Mouse (Mus musculus): ENCODE data around the gene Egln1. TPM values are rescaled to one million over a fixed set of nuclear protein-coding genes. Genes with fewer than 3 reads are reported as not detected.

Gene Egln1
- polyA plus RNA-seq, 1 experiment from 2014 or later: 14.4 TPM

DNA sequence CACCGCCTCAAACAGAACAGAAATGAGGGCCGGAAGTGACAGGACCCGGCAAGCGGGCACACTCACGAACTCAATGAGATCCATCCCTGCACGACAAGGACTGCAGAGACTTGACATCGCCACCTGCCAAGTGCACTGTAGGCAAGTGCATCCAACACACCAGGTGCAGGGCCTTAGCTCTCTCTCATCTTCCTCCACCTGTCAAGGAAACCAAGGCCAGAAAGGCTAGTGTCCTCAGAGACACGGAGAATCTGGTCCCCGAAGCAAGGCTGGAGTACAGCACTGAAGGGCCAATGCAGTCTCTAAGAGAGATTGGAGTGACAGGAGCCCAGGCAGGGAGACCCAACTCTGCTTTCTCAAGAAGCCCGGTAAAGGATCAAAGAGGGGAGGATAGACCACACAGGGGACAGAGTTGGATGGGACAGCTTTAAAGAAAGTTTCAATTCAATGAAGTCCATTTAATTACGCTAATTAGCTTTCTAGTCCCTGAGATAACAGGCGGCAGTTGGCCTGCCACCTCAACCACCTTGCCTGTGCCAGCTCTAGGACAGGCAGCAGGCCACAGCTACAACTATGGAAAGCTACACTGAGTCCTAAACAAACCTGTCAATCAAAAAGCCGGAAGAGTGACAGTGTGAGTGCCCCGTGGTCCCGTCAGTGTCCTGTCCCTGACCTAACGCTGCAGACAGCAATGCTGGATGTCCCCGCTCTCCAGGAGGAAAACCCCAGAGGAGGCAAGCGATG, 31.2 kb downstream of the Egln1 start:
- Histone ChIP-seq H3K36me3 (peaks cover 17% of the 10 kb centered on the region), H3K27me3 (replicated peaks) (no peaks in the 10 kb centered on the region), H3K4me1 (replicated peaks) (peaks cover 13% of the 10 kb centered on the region), H3K4me3 (replicated peaks) (no peak overlapping the region), H3K9me3 (no peaks in the 10 kb centered on the region), H3K9ac (no peak overlapping the region), H3K4me2 (replicated peaks) (no peak overlapping the region), H3K27ac (no peak overlapping the region)
- WGBS: 82% methylated on average over 18 of the region's 18 CpGs
- ATAC-seq: no peak

DNA sequence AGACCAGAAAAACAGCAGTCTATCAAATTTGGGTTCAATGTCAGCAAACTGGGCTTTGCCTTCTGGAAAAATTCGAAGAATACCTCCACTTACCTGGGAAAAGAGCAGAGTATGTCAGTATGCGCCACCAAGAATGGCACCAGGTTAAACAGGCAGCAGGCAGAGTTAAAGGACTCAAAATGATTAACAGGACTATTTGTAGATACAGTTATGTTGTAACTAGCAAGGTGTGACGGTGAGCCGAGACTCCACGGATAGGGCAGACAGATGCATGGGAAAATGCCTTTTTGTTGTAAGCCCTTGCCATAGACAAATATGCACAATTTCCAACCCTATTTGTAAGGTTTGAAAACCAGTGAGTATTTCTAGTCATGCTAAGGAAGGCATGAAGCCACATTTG, 35.1 kb downstream of the Egln1 start:
- no peaks in the 10 kb centered on the region for H3K4me1 ChIP-seq (replicated peaks)
- no peak for ATAC-seq
- H3K9ac ChIP-seq: no peak overlapping the region
- no peak overlapping the region for H3K27ac ChIP-seq
- no peaks in the 10 kb centered on the region for H3K9me3 ChIP-seq
- H3K4me2 ChIP-seq (replicated peaks): no peak overlapping the region
- peaks cover 42% of the 10 kb centered on the region for H3K36me3 ChIP-seq
- no peak overlapping the region for H3K4me3 ChIP-seq (replicated peaks)
- WGBS: 94% methylated on average over 5 of the region's 5 CpGs
- H3K27me3 ChIP-seq (replicated peaks): no peaks in the 10 kb centered on the region

DNA sequence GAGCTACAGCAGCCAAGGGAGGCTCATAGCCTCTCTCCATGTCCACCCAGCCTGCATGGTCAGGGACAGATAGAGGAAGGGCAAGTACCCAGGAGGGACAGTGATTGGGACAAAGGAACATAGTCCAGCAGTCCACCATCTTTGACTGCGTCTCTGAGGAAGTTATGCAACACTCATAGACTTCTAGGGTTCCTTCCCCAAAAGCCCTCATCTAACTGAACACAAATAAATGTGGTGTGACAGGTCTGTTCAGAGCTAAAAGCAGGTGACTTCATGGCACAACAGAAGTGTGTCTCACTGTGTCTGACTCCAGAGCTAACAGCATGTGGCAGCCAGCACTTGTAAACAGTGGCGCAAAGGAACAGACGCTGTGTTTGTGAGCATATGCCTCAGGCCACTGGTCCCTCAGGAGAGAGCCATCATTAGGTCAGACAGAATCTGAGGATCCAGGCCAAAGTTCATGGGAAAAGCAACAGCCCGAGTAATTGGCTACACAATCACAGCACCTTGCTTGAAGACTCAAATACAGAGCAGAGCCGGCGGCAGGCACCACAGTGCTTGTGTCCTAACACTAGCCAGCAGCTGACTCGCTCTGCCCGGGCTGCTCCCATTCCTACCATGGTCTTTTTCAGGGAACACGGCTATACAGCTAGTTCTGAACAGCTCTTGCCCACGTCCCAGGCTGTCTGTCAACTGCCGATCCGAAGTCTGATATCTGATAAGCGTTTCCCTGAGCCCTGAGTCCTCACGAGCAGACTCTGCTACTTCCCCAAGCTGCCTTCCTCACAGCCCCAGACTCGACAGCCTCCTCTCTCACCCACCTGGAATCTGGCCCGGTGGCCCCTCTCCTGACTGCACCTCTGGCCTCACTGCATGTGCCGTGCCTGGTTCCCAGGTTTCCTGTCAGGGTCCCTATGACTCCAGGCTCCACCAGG, 36.9 kb downstream of the Egln1 start:
- Histone ChIP-seq H3K36me3 (peaks cover 42% of the 10 kb centered on the region), H3K4me2 (replicated peaks) (no peak overlapping the region), H3K27ac (no peak overlapping the region), H3K27me3 (replicated peaks) (no peaks in the 10 kb centered on the region), H3K4me3 (replicated peaks) (no peak overlapping the region), H3K4me1 (replicated peaks) (no peaks in the 10 kb centered on the region), H3K9me3 (no peaks in the 10 kb centered on the region), H3K9ac (no peak overlapping the region)
- ATAC-seq: no peak
- WGBS: 79% methylated on average over 17 of the region's 17 CpGs

DNA sequence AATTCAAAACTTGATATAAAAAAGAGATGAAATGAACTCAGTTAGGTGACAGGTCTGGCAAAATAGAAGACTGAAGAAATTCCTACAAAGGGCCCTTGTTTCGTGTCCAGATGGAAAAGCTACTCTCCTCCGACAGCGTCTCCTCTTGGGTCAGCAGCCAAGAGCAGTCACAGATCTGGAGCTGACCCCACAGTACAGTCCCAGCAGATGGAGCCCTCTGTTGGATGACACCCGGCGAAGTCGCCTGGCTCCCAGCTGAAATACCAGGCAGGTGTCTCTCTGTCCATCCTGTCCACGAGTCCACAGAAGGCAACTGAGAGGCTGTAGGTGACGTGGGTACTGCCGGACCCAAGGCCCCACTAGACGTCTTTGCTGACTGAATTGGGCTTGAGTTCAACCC, 38.8 kb downstream of the Egln1 start:
- no peaks in the 10 kb centered on the region for H3K9me3 ChIP-seq
- no peak overlapping the region for H3K4me2 ChIP-seq (replicated peaks)
- H3K9ac ChIP-seq: no peak overlapping the region
- H3K27ac ChIP-seq: no peak overlapping the region
- 83% methylated on average over 10 of the region's 10 CpGs for WGBS
- H3K4me3 ChIP-seq (replicated peaks): no peak overlapping the region
- ATAC-seq: no peak
- no peaks in the 10 kb centered on the region for H3K27me3 ChIP-seq (replicated peaks)
- H3K4me1 ChIP-seq (replicated peaks): no peaks in the 10 kb centered on the region
- peaks cover 47% of the 10 kb centered on the region for H3K36me3 ChIP-seq

GRCm38 (mm10) chr8:124909936-124910335, 39.2 kb downstream of the Egln1 start:
- H3K36me3 ChIP-seq: peaks cover 43% of the 10 kb centered on the region
- no peak for ATAC-seq
- no peak overlapping the region for H3K27ac ChIP-seq
- WGBS: 93% methylated on average over 16 of the region's 16 CpGs
- no peak overlapping the region for H3K9ac ChIP-seq
- no peak overlapping the region for H3K4me2 ChIP-seq (replicated peaks)
- H3K4me1 ChIP-seq (replicated peaks): no peaks in the 10 kb centered on the region
- no peak overlapping the region for H3K4me3 ChIP-seq (replicated peaks)
- no peaks in the 10 kb centered on the region for H3K27me3 ChIP-seq (replicated peaks)
- no peaks in the 10 kb centered on the region for H3K9me3 ChIP-seq

- ATAC-seq: no peak
- H3K4me3 ChIP-seq (replicated peaks): no peak overlapping the region
- no peaks in the 10 kb centered on the region for H3K4me1 ChIP-seq (replicated peaks)
- peaks cover 39% of the 10 kb centered on the region for H3K36me3 ChIP-seq
- no peak overlapping the region for H3K9ac ChIP-seq
- no peak overlapping the region for H3K27ac ChIP-seq
- WGBS: 81% methylated on average over 2 of the region's 2 CpGs
- H3K4me2 ChIP-seq (replicated peaks): no peak overlapping the region
- no peaks in the 10 kb centered on the region for H3K9me3 ChIP-seq
- H3K27me3 ChIP-seq (replicated peaks): no peaks in the 10 kb centered on the region
These were observed 43.6 kb downstream of the Egln1 start for GRCm38 (mm10) chr8:124905482-124905881.

GRCm38 (mm10) chr8:124903198-124903597, 45.9 kb downstream of the Egln1 start:
- no peaks in the 10 kb centered on the region for H3K9me3 ChIP-seq
- H3K36me3 ChIP-seq: peaks cover 36% of the 10 kb centered on the region
- 93% methylated on average over 15 of the region's 15 CpGs for WGBS
- H3K4me2 ChIP-seq (replicated peaks): no peak overlapping the region
- H3K4me1 ChIP-seq (replicated peaks): peaks cover 7% of the 10 kb centered on the region
- no peak; the same call in 1 of the 2 replicates for ATAC-seq
- H3K27me3 ChIP-seq (replicated peaks): no peaks in the 10 kb centered on the region
- no peak overlapping the region for H3K4me3 ChIP-seq (replicated peaks)
- no peak overlapping the region for H3K9ac ChIP-seq
- H3K27ac ChIP-seq: no peak overlapping the region

DNA sequence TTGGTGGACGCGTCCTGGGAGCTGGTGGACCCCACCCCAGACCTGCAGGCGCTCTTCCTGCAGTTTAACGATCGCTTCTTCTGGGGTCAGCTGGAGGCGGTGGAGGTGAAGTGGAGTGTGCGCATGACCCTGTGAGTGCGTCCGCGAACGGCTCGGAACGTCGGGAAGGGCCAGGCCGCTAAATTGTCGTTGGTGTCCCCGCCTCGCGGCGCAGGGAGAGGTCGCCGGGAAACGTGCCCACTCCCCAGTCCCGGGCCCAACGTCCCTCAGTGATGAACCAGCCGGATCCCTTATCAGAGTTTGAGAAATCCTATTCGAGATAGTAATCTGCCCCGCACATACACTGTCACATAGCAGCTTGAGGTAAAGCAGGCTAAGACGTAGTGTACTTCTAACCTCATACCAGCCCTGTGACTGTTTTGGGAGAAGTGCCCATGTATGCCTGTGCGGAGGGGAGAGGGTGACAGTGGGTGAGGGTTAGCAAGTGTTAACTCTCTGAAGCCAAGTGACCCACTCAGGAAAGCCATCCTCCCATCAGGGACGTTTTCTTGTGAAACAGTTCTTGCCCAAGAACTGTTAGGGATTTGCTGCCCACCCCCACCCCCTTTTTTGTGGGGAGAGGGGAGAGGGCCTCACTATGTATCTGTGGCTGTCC, 50.7 kb downstream of the Egln1 start:
- WGBS: 4% methylated on average over 31 of the region's 31 CpGs
- H3K4me3 ChIP-seq (replicated peaks): peak overlapping the region; percentile 88
- H3K9me3 ChIP-seq: no peaks in the 10 kb centered on the region
- H3K4me1 ChIP-seq (replicated peaks): peaks cover 23% of the 10 kb centered on the region
- ATAC-seq: 0 out of 2 replicates have a peak, but pooled peaks have one; percentile 1
- H3K4me2 ChIP-seq (replicated peaks): peak overlapping the region; percentile 76
- peak overlapping the region; percentile 79 for H3K9ac ChIP-seq
- H3K27me3 ChIP-seq (replicated peaks): no peaks in the 10 kb centered on the region
- H3K27ac ChIP-seq: peak overlapping the region; percentile 67
- H3K36me3 ChIP-seq: peaks cover 36% of the 10 kb centered on the region

DNA sequence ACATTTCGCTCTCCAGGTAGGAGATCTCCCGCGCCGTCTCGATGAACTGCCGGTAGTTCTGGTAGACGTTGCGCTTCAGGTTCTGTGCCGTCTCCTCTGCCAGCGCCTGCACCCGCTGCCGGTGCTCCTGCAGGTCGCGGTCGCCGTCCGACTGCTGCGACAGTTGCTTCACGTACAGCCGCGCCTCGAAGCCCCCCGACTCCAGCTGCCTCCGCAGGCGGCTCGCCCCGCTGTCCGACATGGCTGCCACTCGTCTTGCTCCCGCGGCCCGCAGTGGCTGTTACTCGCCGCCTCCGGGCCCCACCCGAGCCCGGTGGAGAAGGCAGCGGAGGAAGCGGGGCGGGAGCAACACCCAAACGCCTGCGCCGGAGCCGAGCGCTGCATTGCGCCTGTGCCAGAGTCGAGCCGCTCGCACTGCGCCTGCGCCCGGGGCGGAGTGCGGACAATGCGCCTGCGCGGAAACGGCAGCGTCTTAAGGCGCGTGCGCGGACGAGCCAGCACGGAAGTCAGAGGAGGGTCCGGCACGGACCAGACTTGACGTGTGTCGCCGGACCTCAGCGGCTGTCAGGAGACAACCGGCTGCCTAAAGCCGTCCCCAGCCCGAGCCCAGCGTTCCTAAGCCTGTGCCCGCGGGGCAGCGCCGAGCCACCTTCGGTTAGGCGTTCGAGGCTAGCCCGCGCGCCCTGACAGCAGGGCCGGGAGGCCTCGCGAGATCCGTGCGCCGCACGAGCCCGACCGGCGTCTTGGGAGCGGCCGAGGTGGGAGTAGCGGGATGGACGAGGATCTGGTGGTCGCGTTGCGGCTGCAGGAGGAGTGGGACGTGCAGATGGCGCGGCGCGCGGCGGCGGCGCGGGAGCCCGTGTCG, 51.5 kb downstream of the Egln1 start, which contains the start of the genes Exoc8 and Sprtn:
Gene Exoc8, minus strand, starts transcription at position 320 of the 865 bp plus-strand sequence.
Gene Sprtn, plus strand, starts transcription at position 501 of the 865 bp plus-strand sequence.
- H3K36me3 ChIP-seq: peaks cover 30% of the 10 kb centered on the region
- peak within 1 kb of the TSS; percentile 88 for H3K4me3 ChIP-seq (replicated peaks)
- peak; percentile 93 for ATAC-seq
- peak within 1 kb of the TSS; percentile 77 for H3K27ac ChIP-seq
- H3K27me3 ChIP-seq (replicated peaks): no peaks in the 10 kb centered on the region
- H3K4me2 ChIP-seq (replicated peaks): peak within 1 kb of the TSS; percentile 90
- peak within 1 kb of the TSS; percentile 79 for H3K9ac ChIP-seq
- no peaks in the 10 kb centered on the region for H3K9me3 ChIP-seq
- H3K4me1 ChIP-seq (replicated peaks): peaks cover 23% of the 10 kb centered on the region
- WGBS: under 1% methylated on average over 114 of the region's 114 CpGs

DNA sequence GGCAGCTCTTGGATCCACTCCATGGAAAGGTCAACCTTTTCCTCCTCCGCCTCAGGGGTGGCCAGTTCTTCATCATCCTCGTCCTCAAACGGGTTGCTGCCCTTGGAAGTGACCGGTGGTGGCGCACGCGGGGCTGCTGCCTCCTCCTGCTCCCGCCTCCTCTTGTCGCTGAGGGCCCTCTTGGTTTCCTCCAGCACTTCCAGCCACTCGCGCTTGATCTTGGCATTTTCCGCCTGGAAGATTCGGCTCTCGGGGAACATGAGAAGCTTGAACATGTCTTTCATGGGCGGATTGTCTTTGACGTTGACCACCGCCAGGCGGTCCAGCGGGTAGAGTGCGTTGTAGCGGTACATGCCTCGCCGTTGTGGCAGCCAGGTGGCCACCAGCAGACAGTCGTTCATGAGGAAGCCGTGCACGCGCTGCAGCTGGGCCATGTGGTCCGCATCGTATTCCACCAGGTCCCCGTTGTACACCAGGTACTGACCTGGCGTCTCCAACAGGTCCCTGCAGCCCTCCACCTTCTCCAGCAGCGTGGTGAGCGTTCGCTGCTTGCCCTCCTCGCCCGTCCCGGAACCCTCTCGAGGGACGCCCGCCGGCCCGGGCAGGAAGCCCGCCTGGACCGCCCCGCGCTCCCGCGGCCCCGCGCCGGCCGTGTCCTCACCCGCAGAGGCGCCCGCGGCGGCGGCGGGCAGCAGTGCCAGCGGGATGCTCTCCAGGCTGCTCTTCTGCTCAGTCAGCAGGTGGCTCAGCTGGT, 52.3 kb downstream of the Egln1 start:
- peak overlapping the region; percentile 90 for H3K4me2 ChIP-seq (replicated peaks)
- H3K4me1 ChIP-seq (replicated peaks): peaks cover 23% of the 10 kb centered on the region
- H3K4me3 ChIP-seq (replicated peaks): peak overlapping the region; percentile 88
- peak overlapping the region; percentile 77 for H3K27ac ChIP-seq
- peak overlapping the region; percentile 74 for H3K9ac ChIP-seq
- ATAC-seq: peak; percentile 61
- no peaks in the 10 kb centered on the region for H3K9me3 ChIP-seq
- H3K36me3 ChIP-seq: peaks cover 24% of the 10 kb centered on the region
- WGBS: under 1% methylated on average over 60 of the region's 60 CpGs
- H3K27me3 ChIP-seq (replicated peaks): no peaks in the 10 kb centered on the region
